Mouse (Mus musculus) spleen, postnatal 36 days (tissue): ENCODE data around the gene Trpc4ap.
A peak's percentile ranks its signal among the peaks of the same experiment; 100 is the strongest.

ENCODE experiments used
- DNase-seq, 2 experiments: peaks; one replicate each; pipeline ENCODE4 v3.0.0; 2022; ENCODE audit warnings: low spot score in 2 of 2, mixed read lengths in 1 of 2

Trpc4ap gene

DNA sequence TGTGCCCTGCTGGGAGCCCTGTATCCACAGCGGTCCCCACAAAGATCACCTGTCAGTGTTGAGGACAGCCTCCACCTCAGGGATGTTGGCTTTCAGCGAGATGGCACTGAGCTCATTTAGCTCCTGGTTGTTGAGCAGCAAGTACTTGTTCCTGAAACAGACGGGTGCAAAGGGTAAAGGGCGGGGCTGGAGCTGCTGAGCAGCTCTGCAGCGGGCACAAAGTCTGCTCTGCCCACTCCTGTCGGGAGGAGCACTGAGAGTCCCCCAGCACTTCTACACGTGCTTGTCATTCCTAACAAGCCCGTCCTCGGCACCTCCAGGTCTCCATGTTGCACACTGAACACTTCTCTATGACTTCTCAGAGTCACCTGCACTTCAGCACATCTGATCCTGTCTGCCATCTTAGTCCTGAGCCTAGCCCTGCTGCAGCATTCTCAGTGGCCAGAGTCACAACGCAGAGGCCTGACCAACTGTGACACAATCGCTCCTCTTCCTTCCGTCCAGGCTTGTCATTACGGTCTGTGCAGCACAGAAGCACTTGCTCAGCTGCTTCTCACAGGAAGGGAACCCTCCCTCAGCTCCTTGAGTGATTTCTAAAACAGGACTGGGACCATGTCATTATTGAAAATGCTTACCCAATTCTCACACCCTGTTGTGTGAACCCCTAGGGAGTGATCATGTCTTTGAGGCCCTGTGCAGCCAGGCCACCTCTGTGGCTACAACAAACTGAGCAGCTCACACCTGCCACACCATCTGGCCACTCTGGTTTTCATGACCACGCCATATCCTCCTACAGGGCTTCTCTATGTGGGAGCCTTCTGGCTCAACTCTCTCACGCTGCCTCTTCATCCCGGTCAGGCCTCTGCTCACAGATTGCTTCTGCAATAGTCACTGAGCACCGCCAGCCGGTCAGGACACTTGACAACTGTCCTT, 50.4 kb downstream of the Trpc4ap start:
- DNase-seq = no peak

DNA sequence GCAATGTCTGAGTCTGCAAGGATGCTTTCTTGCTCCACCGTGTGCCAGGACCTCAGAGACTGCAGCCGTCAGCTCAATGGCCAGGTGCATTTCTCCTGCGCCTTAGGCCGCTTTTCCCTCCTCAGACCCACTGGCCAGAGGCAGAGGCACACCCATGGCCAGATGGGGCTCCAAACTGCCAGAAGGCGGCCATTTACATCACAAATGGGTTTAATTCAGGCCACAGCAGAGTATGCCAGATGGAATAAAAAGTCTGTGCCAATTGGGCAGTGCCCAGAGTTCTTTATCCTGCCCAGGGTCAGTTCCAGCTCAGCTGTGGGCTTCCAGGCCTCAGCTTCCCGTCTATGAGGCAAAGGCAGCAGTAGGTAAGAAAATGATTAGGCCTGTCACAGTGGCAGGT, 51.5 kb downstream of the Trpc4ap start:
- no peak for DNase-seq

DNA sequence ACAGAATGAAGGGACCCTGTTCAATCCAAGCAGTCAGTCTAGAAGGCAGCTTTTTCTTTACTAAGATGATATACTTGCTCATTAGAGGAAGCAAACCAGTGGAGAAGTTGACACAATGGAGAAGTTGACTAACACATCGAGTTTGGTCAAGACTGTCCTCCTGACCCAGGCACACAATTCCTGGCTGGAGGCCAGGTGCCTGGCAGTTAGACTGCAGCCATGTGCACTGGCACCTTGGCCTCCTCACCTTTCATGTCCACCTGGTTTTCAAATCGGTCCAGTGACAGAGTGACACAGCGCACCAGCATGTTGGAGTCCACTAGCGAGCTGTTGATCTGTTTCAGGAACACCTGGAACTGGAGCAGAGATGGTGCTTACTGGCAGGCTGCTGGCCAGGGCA, 54.8 kb downstream of the Trpc4ap start:
- DNase-seq = no peak

DNA sequence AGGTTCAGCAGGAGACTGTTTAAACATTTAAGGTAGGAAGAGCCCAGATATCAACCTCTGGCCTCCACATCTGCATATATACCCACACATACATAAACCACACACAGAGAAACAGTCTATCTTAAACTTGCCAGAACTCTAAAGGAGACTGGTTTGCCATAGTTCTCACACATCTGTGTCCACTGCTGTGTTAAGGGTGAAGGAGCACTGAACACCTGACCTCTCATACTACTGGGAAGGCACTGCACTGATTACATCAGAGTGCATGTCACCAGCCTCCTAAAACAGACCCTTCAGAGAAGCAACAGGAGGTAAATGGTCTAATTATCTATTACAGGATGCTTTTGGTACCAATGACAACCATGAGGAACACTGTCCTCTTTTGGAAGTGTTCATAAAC, 55.3 kb downstream of the Trpc4ap start:
- DNase-seq = no peak

DNA sequence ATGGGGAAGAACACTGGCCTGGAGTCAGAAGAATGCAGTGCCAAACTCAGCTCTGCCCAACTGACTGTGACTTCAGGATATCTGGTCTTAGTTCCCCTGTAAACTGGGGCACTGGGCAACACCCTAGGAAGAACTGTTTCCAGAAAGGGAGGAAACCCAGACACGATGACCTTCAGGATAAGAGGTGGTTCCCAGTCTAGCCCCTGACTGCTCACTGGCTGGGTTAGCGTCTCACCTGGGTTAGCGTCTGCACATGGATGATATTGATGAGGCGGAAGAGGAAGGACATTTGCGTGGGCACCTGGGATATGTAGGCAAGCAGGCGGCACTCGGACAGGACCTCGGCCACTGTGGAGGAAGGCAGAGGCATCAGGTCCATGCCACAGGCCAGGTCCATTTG, 56.2 kb downstream of the Trpc4ap start:
- DNase-seq = no peak

DNA sequence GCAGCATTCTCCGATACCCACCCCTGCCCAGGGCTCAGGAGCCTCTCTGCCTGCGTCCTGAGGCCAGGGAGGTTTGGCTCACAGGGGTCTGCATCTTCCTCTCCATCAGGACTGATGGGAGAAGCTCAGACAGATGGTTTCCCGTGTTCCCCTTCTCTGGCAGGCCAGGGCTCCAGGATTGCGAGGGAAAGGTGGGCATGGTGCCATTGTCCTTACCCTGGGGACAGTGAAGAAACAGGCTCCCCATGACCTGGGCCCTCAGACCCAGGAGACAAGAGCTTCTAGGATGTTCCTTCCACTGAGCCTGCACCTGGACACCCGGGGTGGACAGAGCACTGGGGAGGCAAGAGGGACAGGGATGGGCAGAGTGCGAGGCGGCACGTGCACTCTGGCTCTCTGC, 57.6 kb downstream of the Trpc4ap start:
- DNase-seq = no peak

DNA sequence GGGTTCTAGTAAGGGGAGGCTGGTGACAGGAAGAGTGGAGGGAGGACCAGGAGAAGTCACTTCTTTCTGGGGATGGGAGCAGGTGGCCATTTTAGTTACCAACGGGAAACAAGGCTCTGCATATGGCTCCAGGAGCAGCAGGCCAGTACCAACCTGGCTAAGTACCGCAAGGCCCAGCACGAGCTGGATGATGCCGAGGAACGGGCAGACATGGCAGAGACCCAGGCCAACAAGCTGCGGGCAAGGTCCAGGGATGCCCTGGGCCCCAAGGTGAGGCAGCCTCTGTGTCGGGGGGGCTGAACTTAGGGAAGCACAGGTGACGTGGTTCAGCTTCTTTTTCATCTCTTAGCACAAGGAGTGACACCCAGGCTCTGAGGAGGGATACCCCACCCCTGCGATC, 58.5 kb downstream of the Trpc4ap start:
- DNase-seq = no peak

DNA sequence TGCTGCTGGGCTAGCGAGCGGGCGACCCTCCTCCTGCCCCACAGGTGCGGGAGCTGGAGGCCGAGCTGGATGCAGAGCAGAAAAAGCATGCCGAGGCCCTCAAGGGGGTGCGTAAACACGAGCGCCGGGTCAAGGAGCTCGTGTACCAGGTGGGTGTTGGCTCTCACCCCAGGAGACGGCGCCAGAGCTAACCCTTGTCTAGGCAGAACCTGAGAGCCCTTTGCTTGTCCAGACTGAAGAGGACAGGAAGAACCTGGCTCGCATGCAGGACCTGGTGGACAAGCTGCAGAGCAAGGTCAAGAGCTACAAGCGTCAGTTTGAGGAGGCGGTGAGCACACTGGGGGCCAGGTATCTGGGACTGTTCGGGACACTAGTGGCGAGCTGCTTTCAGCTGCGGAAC, 59.1 kb downstream of the Trpc4ap start:
- DNase-seq = no peak

DNA sequence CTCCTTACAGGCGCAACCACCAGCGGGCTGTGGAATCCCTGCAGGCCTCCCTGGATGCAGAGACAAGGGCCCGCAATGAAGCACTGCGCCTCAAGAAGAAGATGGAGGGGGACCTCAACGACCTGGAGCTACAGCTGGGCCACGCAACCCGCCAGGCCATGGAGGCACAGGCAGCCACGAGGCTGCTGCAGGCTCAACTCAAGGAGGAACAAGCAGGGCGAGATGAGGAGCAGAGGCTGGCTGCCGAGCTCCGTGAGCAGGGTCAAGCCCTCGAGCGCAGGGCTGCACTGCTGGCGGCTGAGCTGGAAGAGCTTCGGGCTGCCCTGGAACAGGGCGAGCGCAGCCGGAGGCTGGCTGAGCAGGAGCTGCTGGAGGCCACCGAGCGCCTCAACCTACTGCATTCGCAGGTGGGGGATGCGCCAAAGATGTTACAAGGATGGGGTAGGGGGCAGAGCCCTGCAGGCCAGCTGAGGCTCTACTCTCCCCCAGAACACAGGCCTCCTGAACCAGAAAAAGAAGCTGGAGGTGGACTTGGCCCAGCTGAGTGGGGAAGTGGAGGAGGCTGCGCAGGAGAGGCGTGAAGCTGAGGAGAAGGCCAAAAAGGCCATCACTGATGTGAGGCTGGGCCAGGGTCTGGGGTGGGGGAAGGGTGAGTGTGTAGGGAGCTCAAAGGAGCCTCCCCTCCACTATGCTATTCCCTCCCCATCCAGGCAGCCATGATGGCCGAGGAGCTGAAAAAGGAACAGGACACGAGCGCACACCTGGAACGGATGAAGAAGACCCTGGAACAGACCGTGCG, 59.8 kb downstream of the Trpc4ap start:
- no peak for DNase-seq

DNA sequence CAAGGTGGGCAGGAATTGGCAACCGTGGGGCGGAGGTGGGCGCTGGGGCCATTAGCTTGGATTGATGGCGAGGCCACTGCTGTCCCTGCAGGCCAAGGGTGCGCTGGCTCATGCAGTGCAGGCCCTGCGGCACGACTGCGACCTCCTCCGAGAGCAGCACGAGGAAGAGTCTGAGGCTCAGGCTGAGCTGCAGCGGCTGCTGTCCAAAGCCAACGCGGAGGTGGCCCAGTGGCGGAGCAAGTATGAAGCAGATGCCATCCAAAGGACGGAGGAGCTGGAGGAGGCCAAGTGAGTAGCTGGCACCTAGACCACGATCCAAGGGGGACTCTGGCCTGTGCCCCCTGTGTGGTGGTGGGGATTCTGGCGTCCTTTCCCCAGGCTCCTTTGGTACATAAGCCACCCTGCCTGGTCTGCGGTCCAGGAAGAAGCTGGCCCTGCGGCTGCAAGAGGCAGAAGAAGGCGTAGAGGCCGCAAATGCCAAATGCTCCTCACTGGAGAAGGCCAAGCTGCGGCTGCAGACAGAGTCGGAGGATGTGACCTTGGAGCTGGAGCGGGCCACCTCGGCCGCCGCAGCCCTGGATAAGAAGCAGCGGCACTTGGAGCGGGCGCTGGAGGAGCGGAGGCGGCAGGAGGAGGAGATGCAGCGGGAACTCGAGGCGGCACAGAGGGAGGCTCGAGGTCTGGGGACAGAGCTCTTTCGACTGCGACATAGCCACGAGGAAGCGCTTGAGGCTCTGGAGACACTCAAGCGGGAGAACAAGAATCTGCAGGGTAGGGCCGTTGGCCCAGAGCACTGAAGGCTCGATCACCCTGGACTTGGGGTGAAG, 61.4 kb downstream of the Trpc4ap start:
- no peak for DNase-seq

DNA sequence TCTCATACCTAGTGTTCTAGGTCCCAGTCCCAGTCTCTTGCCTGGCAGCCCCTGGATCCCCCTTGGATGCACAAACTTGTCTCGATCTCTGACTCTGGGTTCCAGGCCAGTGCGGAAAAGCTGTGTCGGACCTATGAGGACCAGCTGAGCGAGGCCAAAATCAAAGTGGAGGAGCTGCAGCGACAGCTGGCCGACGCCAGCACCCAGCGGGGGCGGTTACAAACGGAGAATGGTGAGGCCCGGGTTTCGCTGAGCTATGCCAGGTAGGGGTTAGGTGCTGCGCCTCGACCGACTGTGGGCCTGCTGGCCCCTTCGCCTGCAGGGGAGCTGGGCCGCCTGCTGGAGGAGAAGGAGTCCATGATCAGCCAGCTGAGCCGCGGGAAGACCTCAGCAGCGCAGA, 62.0 kb downstream of the Trpc4ap start:
- no peak for DNase-seq

DNA sequence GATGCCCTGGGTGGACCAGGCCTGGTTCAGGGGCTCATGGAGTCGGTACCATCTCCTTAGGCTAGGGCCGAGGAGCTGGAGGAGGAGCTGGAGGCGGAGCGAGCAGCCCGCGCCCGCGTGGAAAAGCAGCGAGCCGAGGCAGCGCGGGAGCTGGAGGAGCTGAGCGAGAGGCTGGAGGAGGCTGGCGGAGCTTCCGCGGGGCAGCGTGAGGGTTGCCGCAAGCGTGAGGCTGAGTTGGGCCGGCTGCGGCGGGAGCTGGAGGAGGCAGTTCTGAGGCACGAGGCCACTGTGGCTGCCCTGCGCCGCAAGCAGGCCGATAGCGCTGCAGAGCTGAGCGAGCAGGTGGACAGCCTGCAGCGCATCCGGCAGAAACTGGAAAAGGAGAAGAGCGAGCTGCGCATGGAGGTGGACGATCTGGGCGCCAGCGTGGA, 62.9 kb downstream of the Trpc4ap start:
- DNase-seq = no peak

DNA sequence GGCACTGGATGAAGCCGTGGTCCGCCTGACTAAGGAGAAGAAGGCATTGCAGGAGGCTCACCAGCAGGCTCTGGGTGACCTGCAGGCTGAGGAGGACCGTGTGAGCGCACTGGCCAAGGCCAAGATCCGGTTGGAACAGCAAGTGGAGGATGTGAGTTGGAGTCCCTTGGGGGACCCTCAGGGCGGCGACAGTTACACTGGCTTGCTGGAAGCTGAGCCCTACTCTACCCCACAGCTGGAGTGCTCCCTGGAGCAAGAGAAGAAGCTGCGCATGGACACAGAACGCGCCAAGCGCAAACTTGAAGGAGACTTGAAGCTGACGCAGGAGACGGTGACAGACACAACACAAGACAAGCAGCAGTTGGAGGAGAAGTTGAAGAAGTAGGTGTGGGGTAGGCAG, 63.7 kb downstream of the Trpc4ap start:
- no peak for DNase-seq

DNA sequence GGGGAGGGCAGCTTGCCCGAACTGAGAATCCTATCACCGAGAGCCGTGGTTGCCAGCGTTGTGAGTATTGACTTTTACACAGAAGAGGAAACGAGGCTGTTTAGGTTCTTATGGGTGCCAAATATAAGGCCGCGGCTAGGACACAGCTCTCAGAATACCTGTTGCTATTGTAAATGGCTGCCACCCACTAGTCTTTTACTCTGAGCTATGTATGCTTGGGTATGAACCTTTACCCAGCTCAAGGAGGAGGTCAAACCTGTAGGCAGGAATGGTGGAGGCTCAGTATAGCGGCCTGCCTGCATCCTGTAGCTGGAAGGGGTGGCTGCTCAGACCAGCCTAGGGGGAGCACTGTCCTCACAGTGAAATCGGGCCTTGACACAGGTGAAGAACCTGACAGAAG, 64.1 kb downstream of the Trpc4ap start:
- DNase-seq = no peak

DNA sequence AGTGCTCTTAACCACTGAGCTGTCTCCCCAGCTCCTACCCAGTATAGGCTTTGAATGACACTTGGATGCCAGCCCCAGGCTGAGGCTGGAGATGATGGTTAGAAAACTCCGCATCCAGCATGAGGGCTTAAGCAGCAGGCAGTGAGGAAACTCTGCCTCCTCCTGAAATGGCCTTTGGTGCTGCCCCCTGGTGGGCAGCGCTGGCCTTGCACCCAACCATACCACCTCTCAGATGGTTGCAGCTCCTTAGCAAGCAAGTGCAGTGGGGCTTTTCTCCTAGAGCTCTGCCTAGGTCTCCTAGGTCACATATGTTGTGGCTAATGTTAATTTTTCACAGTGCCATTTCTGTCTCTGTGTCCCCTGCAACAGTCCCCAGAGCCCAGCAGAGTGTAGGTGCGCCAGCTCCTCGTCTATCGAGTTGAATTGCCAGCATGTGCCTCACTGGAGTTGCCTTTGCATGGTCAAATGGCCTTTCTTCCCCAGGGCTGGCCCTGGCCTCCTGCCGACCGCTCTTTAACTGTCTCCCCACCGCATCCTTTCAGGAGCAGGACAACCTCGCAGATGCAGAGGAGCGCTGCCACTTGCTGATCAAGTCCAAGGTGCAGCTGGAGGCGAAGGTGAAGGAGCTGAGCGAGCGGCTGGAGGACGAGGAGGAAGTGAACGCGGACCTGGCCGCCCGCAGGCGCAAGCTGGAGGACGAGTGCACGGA, 65.0 kb downstream of the Trpc4ap start:
- peak in 1 of 2 experiments; percentile 49 for DNase-seq

DNA sequence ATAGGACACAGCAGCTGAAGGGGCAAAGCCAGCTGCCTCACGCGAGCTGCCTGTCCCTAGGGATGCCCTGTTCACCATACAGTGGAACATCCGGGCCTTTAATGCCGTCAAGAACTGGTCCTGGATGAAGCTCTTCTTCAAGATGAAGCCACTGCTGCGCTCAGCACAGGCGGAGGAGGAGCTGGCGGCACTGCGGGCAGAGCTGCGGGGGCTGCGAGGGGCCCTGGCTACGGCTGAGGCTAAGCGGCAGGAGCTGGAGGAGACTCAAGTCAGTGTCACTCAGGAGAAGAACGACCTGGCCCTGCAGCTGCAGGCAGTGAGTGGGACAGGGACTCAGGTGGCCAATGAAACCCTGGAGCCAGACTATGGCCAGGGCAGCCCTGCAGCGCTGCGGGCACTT, 65.9 kb downstream of the Trpc4ap start:
- DNase-seq = no peak

DNA sequence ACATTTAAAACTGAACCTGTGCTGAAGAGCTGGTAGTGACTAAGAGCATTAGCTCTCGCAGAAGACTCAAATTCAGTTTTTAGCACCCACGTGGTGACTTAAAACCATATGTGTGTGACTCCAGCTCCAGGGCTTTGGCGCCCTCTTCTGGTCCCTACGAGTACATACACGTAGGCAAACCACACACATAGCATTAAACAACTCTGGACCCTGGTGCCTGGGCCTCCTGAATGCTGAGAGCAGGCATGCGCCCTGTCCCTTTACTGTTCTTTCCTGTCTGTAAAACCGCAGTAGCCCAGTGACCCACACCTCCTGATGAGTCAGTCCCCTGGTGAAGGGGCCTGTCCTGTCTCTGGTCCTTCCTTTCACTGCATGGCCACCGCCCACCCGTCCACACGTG, 67.5 kb downstream of the Trpc4ap start:
- peak in 1 of 2 experiments; percentile 15 for DNase-seq

DNA sequence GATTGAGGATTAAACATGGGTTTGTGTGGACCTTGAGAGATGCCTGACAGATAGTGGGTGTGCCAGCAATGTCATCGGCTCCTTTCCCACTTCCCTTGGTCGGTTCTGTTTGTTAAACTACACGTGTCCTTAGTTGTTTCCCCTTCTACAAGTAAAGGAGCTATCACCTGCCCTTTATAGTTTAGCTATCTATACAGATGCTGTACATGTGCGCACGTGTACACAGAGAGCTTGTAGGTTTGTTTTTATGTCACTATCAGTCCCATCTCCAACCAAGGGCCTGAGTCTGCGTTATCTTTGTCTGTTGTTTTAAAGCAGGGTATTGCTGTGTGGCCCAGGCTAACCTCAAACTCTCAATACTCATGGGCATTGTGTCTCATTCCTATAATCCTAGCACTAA, 68.2 kb downstream of the Trpc4ap start:
- no peak for DNase-seq

DNA sequence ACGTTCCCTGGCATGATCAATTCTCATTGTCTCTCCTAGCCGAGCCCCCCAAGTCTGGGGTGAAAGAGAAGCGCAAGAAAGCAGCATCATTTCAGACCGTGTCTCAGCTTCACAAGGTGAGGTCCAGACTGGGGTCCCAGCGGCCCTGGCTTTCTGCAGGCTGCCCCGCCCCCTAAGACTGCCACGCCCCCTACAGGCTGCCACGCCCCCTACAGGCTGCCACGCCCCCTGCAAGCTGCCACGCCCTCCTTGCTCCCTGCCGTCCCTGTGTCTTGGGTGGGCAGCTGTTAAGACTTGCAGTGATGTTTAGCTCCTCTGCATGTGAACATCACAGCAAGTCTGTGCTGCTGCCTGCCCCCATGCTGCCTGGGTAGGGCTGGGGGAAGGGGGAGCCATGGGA, 69.6 kb downstream of the Trpc4ap start:
- no peak for DNase-seq

DNA sequence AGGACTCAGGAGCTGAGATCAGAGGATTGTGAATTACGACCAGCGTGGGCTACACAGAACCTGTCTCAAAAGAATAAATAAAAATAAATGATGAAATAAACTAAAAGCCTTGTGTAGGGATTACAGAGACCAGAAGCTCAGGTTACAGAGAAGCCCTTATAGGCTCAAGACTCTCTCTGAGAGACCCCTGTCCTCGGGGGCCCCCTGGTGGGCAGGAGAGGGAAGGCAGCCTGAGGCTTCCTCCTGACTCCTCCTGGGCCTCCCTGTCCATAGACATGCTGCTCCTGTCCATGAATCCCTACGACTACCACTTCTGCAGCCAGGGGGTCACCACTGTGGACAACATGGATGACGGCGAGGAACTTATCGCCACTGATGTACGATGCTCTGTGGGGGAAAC, 72.4 kb downstream of the Trpc4ap start:
- peak; percentile 74 to 78 for DNase-seq

DNA sequence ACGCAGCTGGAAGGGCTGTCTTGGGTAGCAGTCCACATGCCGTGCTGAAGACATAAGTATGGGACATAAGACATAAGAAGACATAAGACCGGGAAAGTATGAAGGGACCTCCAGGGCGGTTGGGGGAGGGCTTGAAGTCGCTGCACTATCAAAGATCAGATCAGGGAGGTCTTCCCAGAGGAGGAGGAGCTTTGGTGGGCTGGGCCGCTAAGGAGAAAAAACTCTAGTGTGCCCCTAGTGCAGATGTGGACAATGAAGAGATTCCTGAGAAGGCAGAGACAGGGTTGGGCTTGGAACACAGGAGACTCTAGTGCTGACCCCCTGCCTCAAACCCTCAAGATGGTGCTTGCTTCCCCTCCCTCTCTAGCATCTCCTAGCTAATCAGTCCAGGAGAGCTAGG, 75.2 kb downstream of the Trpc4ap start:
- DNase-seq = no peak
